Mouse (Mus musculus): ENCODE data around the gene Iqcf1.

DNA sequence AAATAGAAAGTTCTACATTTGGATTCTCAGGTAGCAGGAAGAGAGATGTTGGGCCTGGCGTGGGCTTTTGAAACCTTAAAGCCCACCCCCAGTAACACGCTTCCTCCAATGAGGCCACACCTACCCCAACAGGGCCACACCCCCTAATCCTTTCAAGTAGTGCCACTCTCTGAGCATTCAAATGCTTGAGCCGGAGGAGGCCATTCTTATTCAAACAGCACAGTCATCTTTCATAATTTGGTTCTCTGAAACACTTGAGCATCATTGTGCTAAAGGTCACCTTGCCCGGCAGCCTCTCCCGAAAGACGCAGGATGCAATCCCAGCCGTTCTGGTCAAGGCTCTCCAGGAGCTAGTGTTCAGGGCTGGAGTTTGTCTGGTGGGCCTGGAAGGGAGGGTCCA is 34.5 kb downstream of the Iqcf1 start:
- TF ChIP-seq GATA1 (IDR thresholded peaks at IDR 0.05; ENCODE audit: low read length) (no peak), TAL1 (IDR thresholded peaks at IDR 0.05; ENCODE audit: low read length) (no peak)

All from erythroblast, embryonic 14.5 days (primary cell).